Mouse (Mus musculus) embryo, embryonic 10 days (tissue): Measurements from ENCODE around the gene Eef1g.
"Not testable (repeated sequence)": the region's sequence is repeated elsewhere in the genome, so short reads cannot be mapped to it uniquely, and the experiment has no call there.

ENCODE experiments used
- DNase-seq: peaks from one replicate; pipeline ENCODE4 v3.0.0-alpha.2; 2015; ENCODE audit warnings: low spot score

The Eef1g gene

GRCm38 (mm10) chr19:8945251-8945650 is 21.6 kb upstream of the Eef1g start:
- DNase-seq, result no peak

- DNase-seq, result no peak
Measured at GRCm38 (mm10) chr19:8946929-8947328, 19.9 kb upstream of the Eef1g start.

GRCm38 (mm10) chr19:8950190-8950589 is 16.7 kb upstream of the Eef1g start:
- DNase-seq, result no peak

DNA sequence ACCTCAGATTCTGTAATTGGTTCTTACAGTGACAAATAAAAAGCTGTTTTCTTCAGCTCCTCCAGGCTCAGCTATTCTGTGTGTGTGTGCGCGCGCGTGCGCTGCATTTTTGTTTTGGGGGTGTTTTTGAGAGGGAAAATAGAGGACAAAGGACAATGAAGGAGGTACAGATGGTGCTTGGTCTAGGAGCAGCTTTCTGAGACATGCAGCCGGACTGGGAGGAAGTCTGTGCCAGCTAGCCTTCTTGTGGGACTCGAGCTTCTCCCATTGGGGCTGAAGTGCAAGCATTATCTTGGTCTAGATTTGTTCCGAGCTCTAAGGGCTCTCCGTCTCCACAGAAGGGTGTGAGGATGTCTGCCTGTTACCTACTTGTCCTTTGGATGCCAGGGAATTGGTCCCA is 14.6 kb upstream of the Eef1g start:
- no peak for DNase-seq

- peak; percentile 99 for DNase-seq
Measured at GRCm38 (mm10) chr19:8953135-8954039, 13.5 kb upstream of the Eef1g start, which contains the start of gene Tut1. Gene Tut1 (plus strand): TSS chr19:8953847.

- no peak for DNase-seq
Measured at GRCm38 (mm10) chr19:8954171-8954570, 12.7 kb upstream of the Eef1g start.

GRCm38 (mm10) chr19:8962256-8962655 is 4.6 kb upstream of the Eef1g start:
- no peak for DNase-seq

- no peak for DNase-seq
Measured at GRCm38 (mm10) chr19:8965075-8965474, 1.8 kb upstream of the Eef1g start.

DNA sequence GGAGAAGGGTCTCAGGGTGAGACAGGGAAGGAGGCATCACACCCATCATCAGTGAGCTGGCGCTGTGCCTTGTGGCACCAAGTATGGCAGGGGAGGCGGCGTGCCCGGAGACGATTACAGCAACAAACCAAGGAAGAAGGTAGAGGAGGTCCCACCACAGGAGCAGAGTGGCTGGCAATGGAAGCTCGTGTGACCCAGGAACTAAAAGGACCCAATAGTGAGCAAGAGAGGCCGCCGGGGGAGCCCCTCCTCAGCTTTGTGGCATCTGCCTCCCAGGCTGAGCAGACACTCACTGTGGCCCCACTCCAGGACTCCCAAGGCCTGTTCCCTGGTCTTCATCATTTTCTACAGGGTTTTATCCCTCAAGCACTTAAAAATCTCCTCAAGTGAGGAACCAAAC is 1.1 kb upstream of the Eef1g start:
- no peak for DNase-seq

- no peak for DNase-seq
Measured at GRCm38 (mm10) chr19:8966198-8966589, 647 bp upstream of the Eef1g start.

- no peak for DNase-seq
Measured at GRCm38 (mm10) chr19:8967373-8967743, 517 bp downstream of the Eef1g start.

DNA sequence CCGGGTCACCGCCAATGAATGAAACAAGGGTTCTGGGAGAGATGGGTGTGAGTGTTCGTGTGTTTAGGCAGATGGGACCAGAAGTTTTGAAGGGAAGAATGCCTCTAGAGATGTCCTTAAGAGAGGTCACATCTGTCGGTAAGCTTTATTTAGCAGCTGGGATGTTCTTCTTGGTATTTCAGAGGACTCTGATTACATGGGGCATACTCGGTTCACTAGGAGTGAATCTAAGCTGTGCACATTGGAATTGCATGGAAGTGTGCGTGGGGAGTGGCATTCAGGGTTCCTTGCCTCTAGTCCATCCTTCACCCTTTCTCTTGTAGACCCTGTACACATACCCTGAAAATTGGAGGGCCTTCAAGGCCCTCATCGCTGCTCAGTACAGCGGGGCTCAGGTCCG is 1.1 kb downstream of the Eef1g start:
- no peak for DNase-seq

- DNase-seq, result not testable (repeated sequence)
Measured at GRCm38 (mm10) chr19:8972491-8972890, 5.7 kb downstream of the Eef1g start.

DNA sequence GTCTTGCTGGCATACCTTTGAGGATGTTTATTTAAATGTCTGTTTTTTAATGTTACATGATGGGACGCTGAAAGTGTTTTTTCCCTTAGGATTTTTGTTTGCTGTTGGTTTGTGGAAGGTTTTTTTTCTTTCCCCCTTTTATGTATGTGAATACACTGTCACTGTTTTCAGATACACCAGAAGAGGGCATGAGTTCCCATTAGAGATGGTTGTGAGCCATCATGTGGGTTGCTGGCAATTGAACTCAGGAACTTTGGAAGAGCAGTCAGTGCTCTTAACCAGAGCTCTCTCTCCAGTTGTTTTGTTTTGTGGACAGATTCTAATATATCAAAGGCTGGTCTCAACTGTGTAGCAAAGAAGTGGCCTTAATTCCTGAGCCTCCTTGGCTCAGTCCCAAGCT is 7.8 kb downstream of the Eef1g start:
- DNase-seq, result no peak

- DNase-seq, result no peak
Measured at GRCm38 (mm10) chr19:8975491-8975890, 8.7 kb downstream of the Eef1g start.

- peak; percentile 79 for DNase-seq
Measured at GRCm38 (mm10) chr19:8976535-8976934, 9.7 kb downstream of the Eef1g start.

DNA sequence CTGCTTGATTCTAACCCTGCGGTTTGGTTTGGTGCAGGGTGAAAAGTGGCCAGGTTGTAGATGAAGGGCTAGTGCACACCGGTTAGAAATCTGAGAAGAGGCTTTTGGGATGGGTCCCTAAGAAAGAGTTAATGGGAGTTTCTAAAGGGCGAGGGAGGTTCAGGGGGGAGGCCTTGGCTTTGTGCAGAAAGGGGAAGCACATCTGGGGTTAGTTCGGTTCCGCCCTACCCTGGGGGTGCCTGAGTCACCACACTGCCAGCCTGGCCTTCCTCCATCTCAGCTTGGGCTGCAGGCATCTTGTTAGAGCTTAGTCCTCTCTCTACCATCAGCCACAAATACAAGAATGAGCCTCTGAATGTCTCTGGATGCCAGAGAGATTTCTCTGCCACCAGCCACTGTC is 13.9 kb downstream of the Eef1g start:
- no peak for DNase-seq

- no peak for DNase-seq
Measured at GRCm38 (mm10) chr19:8981450-8982168, 14.8 kb downstream of the Eef1g start.

GRCm38 (mm10) chr19:8982303-8983149 is 15.7 kb downstream of the Eef1g start:
- DNase-seq, result no peak

DNA sequence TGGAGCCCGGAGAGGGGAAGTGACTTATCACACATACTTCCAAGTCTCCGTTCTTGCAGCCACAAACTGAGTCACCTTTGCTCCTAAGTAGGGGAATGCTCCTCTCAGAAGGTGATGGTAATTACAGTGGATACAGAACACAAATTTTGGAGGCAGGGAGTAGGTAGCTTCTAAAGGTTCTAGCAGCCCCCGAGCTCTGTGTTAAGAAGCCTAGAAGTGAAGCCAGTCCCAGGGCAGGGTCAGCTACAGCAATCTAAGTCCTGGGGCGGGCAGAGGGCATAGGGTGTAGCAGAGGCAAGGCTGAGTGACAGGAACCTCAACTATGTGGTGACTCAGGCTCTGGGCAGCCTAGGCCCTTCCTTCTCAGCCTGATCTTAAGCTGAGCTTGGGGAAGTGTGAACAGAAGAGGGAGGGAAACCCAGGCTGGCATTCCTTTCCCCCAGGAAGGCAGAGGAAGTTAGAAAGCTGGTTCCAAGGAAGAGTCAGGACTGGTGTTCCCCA is 16.4 kb downstream of the Eef1g start:
- DNase-seq, result no peak

DNA sequence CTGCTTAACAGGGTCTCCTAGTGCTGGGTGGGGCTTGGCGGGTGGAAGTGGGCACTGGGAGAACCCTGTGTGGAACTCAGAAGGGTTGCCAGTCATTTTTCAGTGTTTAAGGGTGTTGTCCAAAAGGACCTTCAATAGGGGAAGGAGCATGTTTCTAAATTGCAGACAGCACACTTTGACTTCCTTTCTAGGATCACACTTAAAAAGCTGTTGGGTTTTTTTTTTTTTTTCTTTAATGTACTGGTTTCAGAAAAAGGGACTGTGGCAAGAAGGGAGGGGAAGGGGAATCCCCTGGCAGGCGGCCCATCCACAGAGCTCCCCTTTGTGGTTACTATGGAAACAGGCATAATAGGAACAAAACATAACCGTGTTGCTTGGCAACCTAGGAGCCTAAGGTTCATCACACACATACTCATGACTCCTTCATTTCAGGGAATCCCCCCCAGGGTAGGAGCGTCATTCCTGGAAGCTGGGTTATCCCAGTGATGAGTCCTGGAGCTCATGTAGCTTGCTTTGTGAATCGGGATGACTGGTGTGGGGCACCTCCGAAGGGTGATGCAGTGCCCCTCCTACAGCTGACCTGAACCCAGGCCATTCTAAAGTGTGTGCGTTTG is 17.5 kb downstream of the Eef1g start:
- peak; percentile 85 for DNase-seq

- no peak for DNase-seq
Measured at GRCm38 (mm10) chr19:8985891-8986290, 19.1 kb downstream of the Eef1g start.
